Mouse (Mus musculus) neural tube, embryonic 13.5 days (tissue): ENCODE measurements around the gene Asna1. TPM values are rescaled to one million over a fixed set of nuclear protein-coding genes. Genes with fewer than 3 reads are reported as not detected.

Source experiments
- ATAC-seq: fragments of 200-750 bp; cut with Nextera tagmentation; 2 replicates; pipeline ENCODE4 v1.8.0; 2017; ENCODE audit warnings: low read depth, mild to moderate bottlenecking, moderate TSS enrichment, moderate library complexity
- H3K27ac ChIP-seq: fragments of 300-500 bp; sonication (generic); replicated peaks from 2 replicates; pipeline ENCODE4 v1.5.1; 2015; ENCODE audit warnings: moderate library complexity, mild to moderate bottlenecking, inconsistent platforms
- H3K27me3 ChIP-seq: fragments of 300-500 bp; sonication (generic); 2 replicates; pipeline ENCODE4 v1.6.1; 2015; ENCODE audit warnings: mild to moderate bottlenecking, inconsistent platforms
- H3K36me3 ChIP-seq: fragments of 300-500 bp; sonication (generic); 2 replicates; pipeline ENCODE4 v1.6.1; 2015; ENCODE audit warnings: mild to moderate bottlenecking, inconsistent platforms
- H3K4me1 ChIP-seq: fragments of 300-500 bp; sonication (generic); replicated peaks from 2 replicates; pipeline ENCODE4 v1.6.1; 2015; ENCODE audit warnings: inconsistent platforms
- H3K4me2 ChIP-seq: fragments of 300-500 bp; sonication (generic); 2 replicates; pipeline ENCODE4 v1.6.1; 2015; ENCODE audit warnings: inconsistent platforms, mild to moderate bottlenecking, moderate library complexity
- H3K4me3 ChIP-seq: fragments of 300-500 bp; sonication (generic); 2 replicates; pipeline ENCODE4 v1.5.1; 2015; ENCODE audit warnings: mild to moderate bottlenecking, inconsistent platforms
- H3K9ac ChIP-seq: fragments of 300-500 bp; sonication (generic); 2 replicates; pipeline ENCODE4 v1.6.1; 2015; ENCODE audit warnings: moderate library complexity, mild to moderate bottlenecking, inconsistent platforms
- H3K9me3 ChIP-seq: fragments of 300-500 bp; sonication (generic); 2 replicates; pipeline ENCODE4 v1.6.1; 2016; ENCODE audit warnings: inconsistent platforms
- WGBS: fragments of 180-500 bp; shearing (Covaris S2); methylation state at CpG from one replicate; pipeline ENCODE4 v1.1.7; 2015; 5-methylcytosine and 5-hydroxymethylcytosine counted together
- microRNA-seq: library from miRNA; unstranded; fragments of <30 nt; microRNA quantifications from one replicate; pipeline ENCODE4, GENCODE M21; 2016
- polyA plus RNA-seq: library from polyadenylated mRNA; unstranded; fragments of >200 nt; fragmentation: Nextera tagmentation; extraction: Ambion mirVana; gene quantifications from 2 replicates; pipeline ENCODE4 v1.2.1, GENCODE M21; 2015

Gene Asna1
- polyA plus RNA-seq, 1 experiment from 2014 or later, result 151 TPM

DNA sequence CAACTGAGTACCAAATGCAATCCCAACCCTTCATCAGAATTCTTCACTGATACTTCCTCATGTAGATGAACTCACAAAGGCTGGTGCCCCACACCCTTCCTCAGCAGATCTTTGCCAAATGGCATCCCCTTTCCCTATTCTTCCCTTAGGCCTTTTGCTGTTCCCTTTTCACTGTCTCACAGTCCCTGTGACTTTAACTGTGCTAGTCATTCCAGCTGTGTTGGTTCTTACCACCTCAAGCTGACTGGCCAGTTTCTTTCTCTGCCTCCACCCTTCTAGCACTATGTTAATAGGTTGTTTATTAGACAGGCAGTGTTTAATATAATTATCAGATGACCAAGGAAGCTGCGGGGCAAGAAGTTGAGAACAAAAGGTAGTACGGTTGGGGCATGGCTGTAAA is 56.4 kb downstream of the Asna1 start:
- no peak for ATAC-seq
- 12% methylated on average over 2 of the region's 2 CpGs for WGBS
- Histone ChIP-seq H3K27ac (peak overlapping the region; percentile 87), H3K4me1 (peaks cover 58% of the 10 kb centered on the region), H3K4me3 (peak overlapping the region; percentile 87), H3K27me3 (no peaks in the 10 kb centered on the region), H3K4me2 (peak overlapping the region; percentile 98), H3K9me3 (no peaks in the 10 kb centered on the region), H3K9ac (peak overlapping the region; percentile 99), H3K36me3 (peaks cover 28% of the 10 kb centered on the region)

Small RNAs within 50 kb of the gene (microRNA-seq; reads per million reads assigned to microRNA genes)
- gene Mir7070, result 0.74 reads per million

Other genes starting within 250 kb of the Asna1 start
- 28.7 and 34.4 TPM in 2 replicates for gene Nfix, start 224.9 kb downstream of the Asna1 start, polyA plus RNA-seq
- gene Dand5, start 202.5 kb downstream of the Asna1 start, polyA plus RNA-seq, result 12.3 and 12.8 TPM in 2 replicates
- gene Gadd45gip1, start 193.8 kb downstream of the Asna1 start, polyA plus RNA-seq, result 35.1 and 39.8 TPM in 2 replicates
- gene Rad23a, start 184.6 kb downstream of the Asna1 start, polyA plus RNA-seq, result 69.9 and 74.2 TPM in 2 replicates
- gene Calr, start 178.3 kb downstream of the Asna1 start, polyA plus RNA-seq, result 766 and 971 TPM in 2 replicates
- 102 and 104 TPM in 2 replicates for gene Farsa, start 168.3 kb downstream of the Asna1 start, polyA plus RNA-seq
- gene Syce2, start 153.2 kb downstream of the Asna1 start, polyA plus RNA-seq, result 16.4 and 16.6 TPM in 2 replicates
- gene Gcdh, start 131.4 kb downstream of the Asna1 start, polyA plus RNA-seq, result 37.2 and 37.3 TPM in 2 replicates
- 0.90 and 0.91 TPM in 2 replicates for gene Klf1, start 123.4 kb downstream of the Asna1 start, polyA plus RNA-seq
- gene Dnase2a, start 116.7 kb downstream of the Asna1 start, polyA plus RNA-seq, result 4.5 and 8.8 TPM in 2 replicates
- 62.7 and 70.3 TPM in 2 replicates for gene Mast1, start 87.9 kb downstream of the Asna1 start, polyA plus RNA-seq
- 1.4 and 1.6 TPM in 2 replicates for gene Rtbdn, start 78.3 kb downstream of the Asna1 start, polyA plus RNA-seq
- not detected in 2 replicates for gene Gm49661, start 55.8 kb downstream of the Asna1 start, polyA plus RNA-seq
- 1,236 and 1,369 TPM in 2 replicates for gene Prdx2, start 55.7 kb downstream of the Asna1 start, polyA plus RNA-seq
- 55.0 and 55.6 TPM in 2 replicates for gene Rnaseh2a, start 55.5 kb downstream of the Asna1 start, polyA plus RNA-seq
- gene Junb, start 46.6 kb downstream of the Asna1 start, polyA plus RNA-seq, result 7.5 and 8.4 TPM in 2 replicates
- 22.8 and 25.0 TPM in 2 replicates for gene Hook2, start 34.7 kb downstream of the Asna1 start, polyA plus RNA-seq
- not detected in 2 replicates for gene Best2, start 10.8 kb downstream of the Asna1 start, polyA plus RNA-seq
- 147 and 170 TPM in 2 replicates for gene Trir, start 1.5 kb upstream of the Asna1 start, polyA plus RNA-seq
- gene Tnpo2, start 11.6 kb upstream of the Asna1 start, polyA plus RNA-seq, result 49.0 and 52.7 TPM in 2 replicates
- gene Fbxw9, start 34.8 kb upstream of the Asna1 start, polyA plus RNA-seq, result 48.6 and 50.8 TPM in 2 replicates
- gene Gm5741, start 42.7 kb upstream of the Asna1 start, polyA plus RNA-seq, result 1.5 TPM in 1 of 2 replicates, not detected in the other
- gene Dhps, start 46.5 kb upstream of the Asna1 start, polyA plus RNA-seq, result 86.9 and 109 TPM in 2 replicates
- gene Wdr83os, start 55.5 kb upstream of the Asna1 start, polyA plus RNA-seq, result 117 and 118 TPM in 2 replicates
- gene Wdr83, start 56.0 kb upstream of the Asna1 start, polyA plus RNA-seq, result 56.5 and 58.6 TPM in 2 replicates
- gene Man2b1, start 58.0 kb upstream of the Asna1 start, polyA plus RNA-seq, result 18.7 and 19.2 TPM in 2 replicates
- 2.3 and 2.9 TPM in 2 replicates for gene Zfp791, start 97.8 kb upstream of the Asna1 start, polyA plus RNA-seq
- gene Cks1brt, start 126.6 kb upstream of the Asna1 start, polyA plus RNA-seq, result not detected in 2 replicates
- gene Olfr371, start 200.7 kb upstream of the Asna1 start, polyA plus RNA-seq, result not detected in 2 replicates